Mouse (Mus musculus): ENCODE measurements around the gene Hist1h4c. TPM values are rescaled to one million over a fixed set of nuclear protein-coding genes. Genes with fewer than 3 reads are reported as not detected.

Hist1h4c gene
- polyA plus RNA-seq, 1 experiment from 2014 or later: 3.0 TPM

Small RNA genes within 50 kb of the gene (microRNA-seq; reads per million reads assigned to microRNA genes)
- gene Gm44314: not detected
- gene Gm44350: not detected

Other genes with a start within 250 kb of the Hist1h4c start
- 0.09 and 0.25 TPM in 2 replicates for gene Btn1a1, start 232.6 kb downstream of the Hist1h4c start, polyA plus RNA-seq (2015; fragmentation: Nextera tagmentation; extraction: Ambion mirVana)
- not detected in 2 replicates for gene Btn2a2, start 209.6 kb downstream of the Hist1h4c start, polyA plus RNA-seq (2015; fragmentation: Nextera tagmentation; extraction: Ambion mirVana)
- 3.3 and 5.1 TPM in 2 replicates for gene Hist1h4h, start 167.4 kb downstream of the Hist1h4c start, polyA plus RNA-seq (2015; fragmentation: Nextera tagmentation; extraction: Ambion mirVana)
- 0.69 TPM in 1 of 2 replicates, not detected in the other for gene Hist1h2af, start 164.5 kb downstream of the Hist1h4c start, polyA plus RNA-seq (2015; fragmentation: Nextera tagmentation; extraction: Ambion mirVana)
- 2.2 TPM in 1 of 2 replicates, not detected in the other for gene Hist1h3g, start 163.0 kb downstream of the Hist1h4c start, polyA plus RNA-seq (2015; fragmentation: Nextera tagmentation; extraction: Ambion mirVana)
- gene Hist1h2bh, start 155.1 kb downstream of the Hist1h4c start, polyA plus RNA-seq (2015; fragmentation: Nextera tagmentation; extraction: Ambion mirVana): 0.15 and 0.44 TPM in 2 replicates
- 0.27 and 0.32 TPM in 2 replicates for gene Hist1h3f, start 154.4 kb downstream of the Hist1h4c start, polyA plus RNA-seq (2015; fragmentation: Nextera tagmentation; extraction: Ambion mirVana)
- not detected in 2 replicates for gene Hist1h4f, start 146.8 kb downstream of the Hist1h4c start, polyA plus RNA-seq (2015; fragmentation: Nextera tagmentation; extraction: Ambion mirVana)
- gene Hist1h1d, start 145.2 kb downstream of the Hist1h4c start, polyA plus RNA-seq (2015; fragmentation: Nextera tagmentation; extraction: Ambion mirVana): 0.14 and 0.15 TPM in 2 replicates
- gene Hist1h3e, start 136.1 kb downstream of the Hist1h4c start, polyA plus RNA-seq (2015; fragmentation: Nextera tagmentation; extraction: Ambion mirVana): 1.0 and 1.4 TPM in 2 replicates
- 14.8 and 15.4 TPM in 2 replicates for gene Hist1h2ae, start 127.2 kb downstream of the Hist1h4c start, polyA plus RNA-seq (2015; fragmentation: Nextera tagmentation; extraction: Ambion mirVana)
- 2.6 and 4.0 TPM in 2 replicates for gene Hist1h2bg, start 127.1 kb downstream of the Hist1h4c start, polyA plus RNA-seq (2015; fragmentation: Nextera tagmentation; extraction: Ambion mirVana)
- gene Hist1h2bf, start 124.3 kb downstream of the Hist1h4c start, polyA plus RNA-seq (2015; fragmentation: Nextera tagmentation; extraction: Ambion mirVana): 1.3 and 1.5 TPM in 2 replicates
- 1.6 TPM in 1 of 2 replicates, not detected in the other for gene Hist1h2ad, start 124.1 kb downstream of the Hist1h4c start, polyA plus RNA-seq (2015; fragmentation: Nextera tagmentation; extraction: Ambion mirVana)
- gene Hist1h3d, start 122.7 kb downstream of the Hist1h4c start, polyA plus RNA-seq (2015; fragmentation: Nextera tagmentation; extraction: Ambion mirVana): 0.82 and 1.2 TPM in 2 replicates
- gene Hist1h4d, start 116.9 kb downstream of the Hist1h4c start, polyA plus RNA-seq (2015; fragmentation: Nextera tagmentation; extraction: Ambion mirVana): 34.2 and 34.9 TPM in 2 replicates
- gene Hist1h2be, start 77.3 kb downstream of the Hist1h4c start, polyA plus RNA-seq (2015; fragmentation: Nextera tagmentation; extraction: Ambion mirVana): 1.7 and 1.8 TPM in 2 replicates
- gene Hist1h1e, start 75.9 kb downstream of the Hist1h4c start, polyA plus RNA-seq (2015; fragmentation: Nextera tagmentation; extraction: Ambion mirVana): 5.4 and 5.5 TPM in 2 replicates
- 0.32 and 0.37 TPM in 2 replicates for gene Hist1h2ac, start 14.5 kb downstream of the Hist1h4c start, polyA plus RNA-seq (2015; fragmentation: Nextera tagmentation; extraction: Ambion mirVana)
- 17.3 and 17.7 TPM in 2 replicates for gene Hist1h2bc, start 14.3 kb downstream of the Hist1h4c start, polyA plus RNA-seq (2015; fragmentation: Nextera tagmentation; extraction: Ambion mirVana)
- gene Hist1h1t, start 2.6 kb downstream of the Hist1h4c start, polyA plus RNA-seq (2015; fragmentation: Nextera tagmentation; extraction: Ambion mirVana): not detected in 2 replicates
- gene Hfe, start 12.4 kb upstream of the Hist1h4c start, polyA plus RNA-seq (2015; fragmentation: Nextera tagmentation; extraction: Ambion mirVana): 3.0 and 3.8 TPM in 2 replicates
- 6.9 and 8.3 TPM in 2 replicates for gene Hist1h1c, start 40.4 kb upstream of the Hist1h4c start, polyA plus RNA-seq (2015; fragmentation: Nextera tagmentation; extraction: Ambion mirVana)
- gene Hist1h3c, start 47.1 kb upstream of the Hist1h4c start, polyA plus RNA-seq (2015; fragmentation: Nextera tagmentation; extraction: Ambion mirVana): 0.41 and 1.4 TPM in 2 replicates
- gene Hist1h2bb, start 48.3 kb upstream of the Hist1h4c start, polyA plus RNA-seq (2015; fragmentation: Nextera tagmentation; extraction: Ambion mirVana): 0.37 and 0.83 TPM in 2 replicates
- 4.6 and 7.2 TPM in 2 replicates for gene Hist1h2ab, start 52.7 kb upstream of the Hist1h4c start, polyA plus RNA-seq (2015; fragmentation: Nextera tagmentation; extraction: Ambion mirVana)
- gene Hist1h3b, start 53.8 kb upstream of the Hist1h4c start, polyA plus RNA-seq (2015; fragmentation: Nextera tagmentation; extraction: Ambion mirVana): 0.67 and 1.2 TPM in 2 replicates
- 2.0 TPM in 1 of 2 replicates, not detected in the other for gene Hist1h4b, start 58.6 kb upstream of the Hist1h4c start, polyA plus RNA-seq (2015; fragmentation: Nextera tagmentation; extraction: Ambion mirVana)
- not detected in 2 replicates for gene Hist1h4a, start 62.8 kb upstream of the Hist1h4c start, polyA plus RNA-seq (2015; fragmentation: Nextera tagmentation; extraction: Ambion mirVana)
- 0.77 and 0.98 TPM in 2 replicates for gene Hist1h3a, start 63.9 kb upstream of the Hist1h4c start, polyA plus RNA-seq (2015; fragmentation: Nextera tagmentation; extraction: Ambion mirVana)
- 0.41 and 0.48 TPM in 2 replicates for gene Hist1h1a, start 65.2 kb upstream of the Hist1h4c start, polyA plus RNA-seq (2015; fragmentation: Nextera tagmentation; extraction: Ambion mirVana)
- not detected in 2 replicates for gene Trim38, start 71.5 kb upstream of the Hist1h4c start, polyA plus RNA-seq (2015; fragmentation: Nextera tagmentation; extraction: Ambion mirVana)
- not detected in 2 replicates for gene Slc17a2, start 108.5 kb upstream of the Hist1h4c start, polyA plus RNA-seq (2015; fragmentation: Nextera tagmentation; extraction: Ambion mirVana)
- gene Slc17a3, start 141.0 kb upstream of the Hist1h4c start, polyA plus RNA-seq (2015; fragmentation: Nextera tagmentation; extraction: Ambion mirVana): not detected in 2 replicates
- not detected in 2 replicates for gene Slc17a1, start 169.3 kb upstream of the Hist1h4c start, polyA plus RNA-seq (2015; fragmentation: Nextera tagmentation; extraction: Ambion mirVana)
- not detected in 2 replicates for gene Slc17a4, start 216.6 kb upstream of the Hist1h4c start, polyA plus RNA-seq (2015; fragmentation: Nextera tagmentation; extraction: Ambion mirVana)
- not detected in 2 replicates for gene Hist1h2ba, start 235.7 kb upstream of the Hist1h4c start, polyA plus RNA-seq (2015; fragmentation: Nextera tagmentation; extraction: Ambion mirVana)
- not detected in 2 replicates for gene Hist1h2aa, start 236.0 kb upstream of the Hist1h4c start, polyA plus RNA-seq (2015; fragmentation: Nextera tagmentation; extraction: Ambion mirVana)

Measured in midbrain, embryonic 15.5 days (tissue).